Mouse (Mus musculus) retina, embryonic 14.5 days (tissue): ENCODE results near the gene Zfhx3.

ENCODE experiments used
- DNase-seq: peaks from one replicate; pipeline ENCODE4 v3.0.0-alpha.2; 2015; ENCODE audit warnings: low spot score

Zfhx3 gene

DNA sequence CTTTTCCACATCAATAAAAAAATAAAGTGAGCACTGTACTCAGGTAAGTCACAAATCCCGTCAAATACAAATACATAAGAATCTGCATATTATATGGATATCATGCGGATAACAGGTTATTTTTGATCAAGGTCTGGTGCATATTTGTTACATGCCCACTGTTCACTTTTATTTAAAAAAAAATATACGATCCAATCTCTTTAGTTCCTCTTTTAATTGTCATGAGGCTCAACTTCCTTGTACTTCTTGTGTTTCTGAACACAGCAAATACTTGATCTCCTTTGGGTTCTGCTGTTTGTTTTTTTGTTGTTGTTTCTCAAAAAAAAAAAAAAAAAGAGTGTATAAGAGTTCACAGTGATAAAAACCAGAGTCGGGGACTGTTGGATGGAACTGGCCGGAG is 1052.4 kb downstream of the Zfhx3 start:
- DNase-seq, result no peak

GRCm38 (mm10) chr8:108997334-108997733 is 1054.9 kb downstream of the Zfhx3 start:
- no peak for DNase-seq

- DNase-seq, result no peak
Observed at GRCm38 (mm10) chr8:108999297-109000249, 1057.1 kb downstream of the Zfhx3 start.

DNA sequence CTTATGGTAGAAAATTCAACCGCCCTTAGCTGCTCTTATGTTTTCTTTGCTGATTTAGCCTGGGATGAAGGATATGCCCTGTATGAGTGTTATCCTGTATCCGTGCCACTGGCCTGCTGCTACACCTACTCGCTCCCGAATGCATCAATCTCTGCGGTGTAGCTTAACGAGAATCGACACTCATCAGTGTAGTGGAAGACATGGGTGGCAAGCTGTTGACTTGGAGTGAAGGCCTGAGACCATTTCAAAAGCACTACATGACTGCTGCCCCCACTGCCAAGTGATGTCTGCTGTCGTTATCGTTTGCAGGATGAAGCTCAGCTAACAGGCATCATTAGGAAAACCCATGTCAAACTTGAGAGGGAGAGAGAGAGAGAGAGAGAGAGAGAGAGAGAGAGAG is 1058.6 kb downstream of the Zfhx3 start:
- DNase-seq, result no peak

DNA sequence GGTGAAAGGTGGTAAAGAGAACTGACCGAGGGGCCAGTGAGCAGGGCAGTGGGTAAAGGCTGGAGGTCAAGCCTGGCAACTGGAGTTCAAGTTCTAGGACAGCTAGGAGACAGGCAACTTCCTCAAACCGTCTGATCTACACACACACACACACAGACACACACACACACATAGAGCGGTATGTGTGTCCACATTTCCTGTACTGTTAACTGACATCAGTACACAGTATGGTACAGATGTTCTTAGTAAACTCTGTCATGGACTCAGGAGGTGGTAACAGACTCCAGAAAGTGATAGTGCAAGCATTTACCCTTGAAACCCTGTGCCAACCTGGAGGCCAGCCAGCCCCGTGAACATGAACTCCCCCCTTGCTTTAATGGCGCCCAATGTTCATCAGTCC is 1059.5 kb downstream of the Zfhx3 start:
- no peak for DNase-seq

DNA sequence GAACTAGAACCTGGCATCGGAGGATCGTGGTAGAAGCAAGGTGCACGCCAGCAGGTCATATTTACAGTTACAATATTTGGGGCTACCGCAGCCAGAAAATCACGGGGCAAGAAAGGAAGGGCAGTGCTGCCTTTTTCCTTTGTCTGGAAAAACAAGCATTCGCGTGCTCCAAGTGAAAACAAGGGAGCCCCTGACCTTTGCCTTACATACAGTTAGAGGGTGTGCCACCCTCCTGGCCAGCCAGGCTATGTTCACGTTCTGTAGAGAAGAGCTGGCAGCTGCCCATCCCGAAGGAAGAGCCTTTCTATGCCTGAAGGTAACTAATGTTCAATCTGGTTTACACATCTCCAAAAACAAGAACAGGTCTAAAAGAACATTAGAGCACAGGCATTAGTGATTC is 1064.5 kb downstream of the Zfhx3 start:
- DNase-seq, result no peak
